Mouse (Mus musculus): ENCODE data around the gene Thra. TPM values are rescaled to one million over a fixed set of nuclear protein-coding genes. Genes with fewer than 3 reads are reported as not detected.

The Thra gene
- polyA plus RNA-seq, 1 experiment from 2014 or later, result 51.0 TPM

GRCm38 (mm10) chr11:98738428-98738911 is 2.0 kb upstream of the Thra start:
- H3K27me3 ChIP-seq, result no peaks in the 10 kb centered on the region
- H3K9me3 ChIP-seq (replicated peaks), result no peaks in the 10 kb centered on the region
- 0 out of 2 replicates have a peak overlapping the region, but pooled peaks have one; percentile 1 for H3K27ac ChIP-seq (replicated peaks)
- no peaks in the 10 kb centered on the region for H3K36me3 ChIP-seq
- no peak overlapping the region for H3K4me2 ChIP-seq (replicated peaks)
- H3K4me1 ChIP-seq, result peaks cover 28% of the 10 kb centered on the region
- H3K9ac ChIP-seq, result no peak overlapping the region
- no peak overlapping the region for H3K4me3 ChIP-seq (replicated peaks)
- WGBS, result 42% methylated on average over 4 of the region's 4 CpGs
- ATAC-seq (ENCODE audit: insufficient number of reproducible peaks, low FRiP score, low TSS enrichment, low read depth), result no peak

DNA sequence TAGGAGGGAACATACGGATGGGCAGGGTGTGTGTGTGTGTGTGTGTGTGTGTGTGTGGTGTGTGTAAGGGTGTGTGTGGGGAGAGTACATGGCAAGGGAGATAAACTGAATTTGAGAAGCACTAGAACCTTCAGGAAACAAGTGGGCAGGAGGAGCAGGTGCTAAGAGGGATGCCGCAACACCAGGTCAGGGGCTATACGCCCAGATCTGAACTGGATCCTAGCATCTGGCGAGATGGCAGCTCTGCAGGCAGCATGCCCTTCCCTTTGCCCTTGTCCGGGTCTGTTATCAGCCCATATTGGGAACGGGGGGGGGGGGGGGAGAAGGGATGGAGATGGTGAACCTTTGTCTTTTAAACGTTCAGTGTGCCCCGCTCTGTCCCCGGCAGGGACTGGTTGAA is 1.5 kb upstream of the Thra start:
- ATAC-seq (ENCODE audit: insufficient number of reproducible peaks, low FRiP score, low TSS enrichment, low read depth), result no peak
- 82% methylated on average over 8 of the region's 9 CpGs for WGBS

DNA sequence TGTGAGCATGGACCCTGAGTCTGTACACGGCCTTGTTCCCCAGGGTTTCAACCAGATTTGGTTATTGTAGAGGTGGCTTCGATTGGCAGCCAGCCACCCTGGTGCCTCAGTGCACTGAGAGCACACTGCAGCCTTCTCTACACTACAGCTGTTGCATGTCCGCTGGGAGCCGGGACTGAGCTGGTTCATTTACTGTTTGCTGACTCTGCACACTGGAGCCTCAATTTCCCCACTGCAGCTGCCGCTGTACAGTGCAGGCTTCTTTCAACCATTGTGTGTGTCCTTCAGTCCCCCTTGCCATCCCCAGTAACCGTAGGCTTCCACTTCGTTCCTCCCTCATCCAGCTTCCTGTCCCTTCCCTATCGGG is 429 bp upstream of the Thra start:
- Histone ChIP-seq H3K4me1 (peaks cover 43% of the 10 kb centered on the region), H3K36me3 (no peaks in the 10 kb centered on the region), H3K9ac (no peak overlapping the region), H3K27me3 (no peaks in the 10 kb centered on the region), H3K9me3 (replicated peaks) (no peaks in the 10 kb centered on the region), H3K4me3 (replicated peaks) (peak overlapping the region; percentile 69), H3K4me2 (replicated peaks) (peak overlapping the region; percentile 87), H3K27ac (replicated peaks) (peak overlapping the region; percentile 93)
- 8% methylated on average over 8 of the region's 8 CpGs for WGBS
- ATAC-seq (ENCODE audit: insufficient number of reproducible peaks, low FRiP score, low TSS enrichment, low read depth), result no peak

More for the DNA sequence above, 1.5 kb upstream of the Thra start:
- Histone ChIP-seq H3K4me2 (replicated peaks) (no peak overlapping the region), H3K4me1 (peaks cover 32% of the 10 kb centered on the region), H3K4me3 (replicated peaks) (no peak overlapping the region), H3K27me3 (no peaks in the 10 kb centered on the region), H3K36me3 (no peaks in the 10 kb centered on the region), H3K9ac (no peak overlapping the region), H3K9me3 (replicated peaks) (no peaks in the 10 kb centered on the region), H3K27ac (replicated peaks) (no peak overlapping the region)

DNA sequence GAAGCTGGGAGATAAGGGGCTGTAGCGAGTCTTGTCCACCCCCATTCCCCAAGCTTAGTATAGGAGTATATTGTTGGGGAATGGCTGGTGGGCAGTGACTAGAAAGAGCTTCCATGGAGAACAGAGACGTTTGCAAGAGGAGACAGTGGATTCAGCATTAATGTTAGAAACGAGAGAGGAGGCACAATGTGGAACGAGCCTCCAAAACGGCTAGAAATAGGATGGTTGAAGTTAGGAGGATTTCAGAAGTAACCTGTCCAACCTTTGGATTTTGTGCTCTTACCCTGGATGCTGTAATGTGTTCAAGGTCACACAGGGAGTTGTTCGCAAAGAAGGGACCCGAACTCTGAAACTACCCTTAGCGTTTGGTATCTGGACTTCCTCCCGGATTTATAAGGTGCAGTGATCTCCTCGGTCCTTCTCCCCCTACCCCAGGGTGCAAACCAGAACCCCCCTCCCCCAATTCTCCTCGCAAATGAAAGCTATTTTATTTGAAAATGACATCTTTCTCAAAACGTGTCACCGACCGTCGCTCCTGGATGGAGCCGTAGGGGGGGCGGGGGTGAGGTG is 698 bp downstream of the Thra start:
- H3K4me2 ChIP-seq (replicated peaks), result peak overlapping the region; percentile 87
- no peaks in the 10 kb centered on the region for H3K36me3 ChIP-seq
- peaks cover 54% of the 10 kb centered on the region for H3K4me1 ChIP-seq
- ATAC-seq (ENCODE audit: insufficient number of reproducible peaks, low FRiP score, low TSS enrichment, low read depth), result no peak
- H3K27me3 ChIP-seq, result no peaks in the 10 kb centered on the region
- no peaks in the 10 kb centered on the region for H3K9me3 ChIP-seq (replicated peaks)
- H3K4me3 ChIP-seq (replicated peaks), result peak overlapping the region; percentile 69
- under 1% methylated on average over 17 of the region's 17 CpGs for WGBS
- H3K27ac ChIP-seq (replicated peaks), result peak overlapping the region; percentile 93
- H3K9ac ChIP-seq, result peak overlapping the region; percentile 88

DNA sequence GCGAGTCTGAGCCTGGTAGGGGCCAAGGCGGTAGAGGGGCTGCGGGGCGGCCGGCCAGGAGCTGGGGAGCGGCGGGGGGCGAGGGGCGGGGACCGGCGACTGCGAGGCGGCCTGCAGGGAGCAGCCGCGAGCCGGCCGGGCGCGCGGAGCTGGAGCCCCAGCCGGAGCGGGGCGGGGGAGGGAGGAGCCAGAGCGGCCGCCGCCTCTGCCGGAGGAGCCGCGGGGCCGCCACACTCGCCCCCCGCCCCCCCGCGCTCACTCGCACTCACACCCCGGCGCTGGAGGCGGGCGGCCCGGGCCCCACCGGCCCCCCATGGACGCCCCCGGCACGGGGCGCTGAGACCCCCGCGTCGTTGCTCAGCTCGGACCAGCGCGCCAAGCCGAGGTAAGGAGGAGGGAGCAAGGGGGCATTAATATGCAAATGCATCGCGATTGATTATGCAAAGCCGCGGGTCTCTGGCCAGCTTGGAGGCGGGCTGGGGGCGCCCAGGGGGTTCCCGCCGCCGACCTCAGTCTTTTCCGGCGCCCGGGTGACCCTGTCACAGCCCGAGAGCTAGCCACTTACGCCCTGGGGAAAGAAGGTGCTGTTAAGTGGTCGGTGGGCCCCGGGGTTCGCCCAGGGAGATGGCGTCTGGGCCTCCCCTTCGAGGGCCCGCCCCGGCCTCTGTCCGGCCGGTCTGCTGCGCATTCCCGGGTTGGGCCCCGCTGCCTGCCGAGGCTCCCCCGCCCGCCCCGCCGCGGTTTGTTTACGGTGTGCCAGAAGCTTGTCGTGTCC is 1.4 kb downstream of the Thra start:
- peak; percentile 83 for ATAC-seq (ENCODE audit: insufficient number of reproducible peaks, low FRiP score, low TSS enrichment, low read depth)
- peaks cover 60% of the 10 kb centered on the region for H3K4me1 ChIP-seq
- no peaks in the 10 kb centered on the region for H3K27me3 ChIP-seq
- peak overlapping the region; percentile 93 for H3K27ac ChIP-seq (replicated peaks)
- no peaks in the 10 kb centered on the region for H3K36me3 ChIP-seq
- peak overlapping the region; percentile 87 for H3K4me2 ChIP-seq (replicated peaks)
- under 1% methylated on average over 72 of the region's 86 CpGs for WGBS
- H3K9ac ChIP-seq, result peak overlapping the region; percentile 88
- H3K9me3 ChIP-seq (replicated peaks), result no peaks in the 10 kb centered on the region
- H3K4me3 ChIP-seq (replicated peaks), result peak overlapping the region; percentile 69

GRCm38 (mm10) chr11:98742397-98743291 is 2.2 kb downstream of the Thra start:
- 3% methylated on average over 21 of the region's 21 CpGs for WGBS

GRCm38 (mm10) chr11:98743655-98744345 is 3.4 kb downstream of the Thra start:
- WGBS, result 10% methylated on average over 9 of the region's 9 CpGs
- H3K9ac ChIP-seq, result peak overlapping the region; percentile 26; the same call in 1 of the 2 replicates
- peak overlapping the region; percentile 87 for H3K4me2 ChIP-seq (replicated peaks)
- H3K9me3 ChIP-seq (replicated peaks), result no peaks in the 10 kb centered on the region
- no peaks in the 10 kb centered on the region for H3K36me3 ChIP-seq
- ATAC-seq (ENCODE audit: insufficient number of reproducible peaks, low FRiP score, low TSS enrichment, low read depth), result no peak
- peaks cover 79% of the 10 kb centered on the region for H3K4me1 ChIP-seq
- H3K4me3 ChIP-seq (replicated peaks), result peak overlapping the region; percentile 69
- H3K27ac ChIP-seq (replicated peaks), result peak overlapping the region; percentile 93
- no peaks in the 10 kb centered on the region for H3K27me3 ChIP-seq

More at GRCm38 (mm10) chr11:98742397-98743291, 2.2 kb downstream of the Thra start:
- no peaks in the 10 kb centered on the region for H3K36me3 ChIP-seq
- peak overlapping the region; percentile 93 for H3K27ac ChIP-seq (replicated peaks)
- H3K9ac ChIP-seq, result peak overlapping the region; percentile 88
- no peaks in the 10 kb centered on the region for H3K9me3 ChIP-seq (replicated peaks)
- peak overlapping the region; percentile 69 for H3K4me3 ChIP-seq (replicated peaks)
- H3K4me1 ChIP-seq, result peaks cover 67% of the 10 kb centered on the region
- no peak for ATAC-seq (ENCODE audit: insufficient number of reproducible peaks, low FRiP score, low TSS enrichment, low read depth)
- peak overlapping the region; percentile 87 for H3K4me2 ChIP-seq (replicated peaks)
- no peaks in the 10 kb centered on the region for H3K27me3 ChIP-seq

DNA sequence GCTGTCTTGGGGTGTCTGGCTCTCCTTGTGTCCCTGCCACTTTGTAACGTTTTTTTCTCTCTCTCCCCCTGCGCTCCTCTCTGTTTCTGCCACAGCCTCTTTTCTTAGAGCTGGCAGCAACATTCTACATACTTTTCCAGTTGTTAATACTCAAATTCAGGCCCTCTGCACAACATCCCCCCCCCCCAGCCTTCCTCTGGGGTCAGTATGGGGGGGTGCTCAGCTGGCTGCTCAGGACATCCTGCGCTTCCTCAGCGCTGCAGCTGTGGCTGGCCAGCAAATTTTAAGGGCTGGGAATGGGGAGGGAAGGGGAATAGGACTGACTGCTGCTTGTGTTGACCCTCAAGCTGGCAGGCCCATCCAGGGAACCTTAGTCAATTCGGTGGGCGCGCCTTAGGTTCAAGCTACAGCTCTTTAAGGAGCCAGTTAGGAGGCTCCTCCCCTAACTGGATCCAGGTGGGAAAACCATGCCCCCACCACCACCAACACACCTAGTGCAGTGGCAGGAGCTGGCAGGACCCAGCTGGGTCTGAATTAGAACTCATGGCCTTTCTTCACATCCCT is 4.1 kb downstream of the Thra start:
- H3K27me3 ChIP-seq, result no peaks in the 10 kb centered on the region
- no peaks in the 10 kb centered on the region for H3K36me3 ChIP-seq
- H3K9me3 ChIP-seq (replicated peaks), result no peaks in the 10 kb centered on the region
- peak overlapping the region; percentile 87 for H3K4me2 ChIP-seq (replicated peaks)
- peaks cover 86% of the 10 kb centered on the region for H3K4me1 ChIP-seq
- no peak for ATAC-seq (ENCODE audit: insufficient number of reproducible peaks, low FRiP score, low TSS enrichment, low read depth)
- WGBS, result 28% methylated on average over 7 of the region's 7 CpGs
- peak overlapping the region; percentile 93 for H3K27ac ChIP-seq (replicated peaks)
- H3K4me3 ChIP-seq (replicated peaks), result peak overlapping the region; percentile 69
- peak overlapping the region; percentile 26 for H3K9ac ChIP-seq

GRCm38 (mm10) chr11:98745932-98746853 is 5.8 kb downstream of the Thra start:
- H3K27ac ChIP-seq (replicated peaks), result peak overlapping the region; percentile 94
- WGBS, result 54% methylated on average over 12 of the region's 12 CpGs
- H3K9ac ChIP-seq, result no peak overlapping the region
- peak overlapping the region; percentile 51 for H3K4me2 ChIP-seq (replicated peaks)
- H3K27me3 ChIP-seq, result no peaks in the 10 kb centered on the region
- no peaks in the 10 kb centered on the region for H3K9me3 ChIP-seq (replicated peaks)
- ATAC-seq (ENCODE audit: insufficient number of reproducible peaks, low FRiP score, low TSS enrichment, low read depth), result no peak
- H3K4me1 ChIP-seq, result peaks cover 87% of the 10 kb centered on the region
- H3K4me3 ChIP-seq (replicated peaks), result no peak overlapping the region; the same call in 1 of the 2 replicates
- no peaks in the 10 kb centered on the region for H3K36me3 ChIP-seq
